Mouse (Mus musculus) forebrain, embryonic 16.5 days (tissue): ENCODE results near the gene Cish. TPM values are rescaled to one million over a fixed set of nuclear protein-coding genes. Genes with fewer than 3 reads are reported as not detected.

ENCODE experiments used
- ATAC-seq: fragments of 200-750 bp; cut with Nextera tagmentation; 2 replicates; pipeline ENCODE4 v1.8.0; 2017; ENCODE audit warnings: mild to moderate bottlenecking, moderate library complexity
- H3K27ac ChIP-seq: fragments of 300-500 bp; sonication (generic); 2 replicates; pipeline ENCODE4 v1.5.1; 2014; ENCODE audit warnings: low read length, control low read depth
- H3K27me3 ChIP-seq: fragments of 300-500 bp; sonication (generic); replicated peaks from 2 replicates; pipeline ENCODE4 v1.6.1; 2014; ENCODE audit warnings: low read length; ENCODE audit not compliant: control insufficient read depth, insufficient read depth
- H3K36me3 ChIP-seq: fragments of 300-500 bp; sonication (generic); 2 replicates; pipeline ENCODE4 v1.6.1; 2014; ENCODE audit not compliant: control insufficient read depth, insufficient read depth
- H3K4me1 ChIP-seq: fragments of 300-500 bp; sonication (generic); replicated peaks from 2 replicates; pipeline ENCODE4 v1.6.1; 2014; ENCODE audit warnings: low read length; ENCODE audit not compliant: control insufficient read depth, insufficient read depth
- H3K4me2 ChIP-seq: fragments of 300-500 bp; sonication (generic); 2 replicates; pipeline ENCODE4 v1.6.1; 2014; ENCODE audit warnings: mild to moderate bottlenecking, low read length, control low read depth
- H3K4me3 ChIP-seq: fragments of 300-500 bp; sonication (generic); replicated peaks from 2 replicates; pipeline ENCODE4 v1.5.1; 2014; ENCODE audit warnings: mild to moderate bottlenecking, low read length, control low read depth
- H3K9ac ChIP-seq: fragments of 300-500 bp; sonication (generic); replicated peaks from 2 replicates; pipeline ENCODE4 v1.6.1; 2014; ENCODE audit warnings: low read depth, low read length, control low read depth
- H3K9me3 ChIP-seq: fragments of 300-500 bp; sonication (generic); 2 replicates; pipeline ENCODE4 v1.6.1; 2016; ENCODE audit warnings: low read length; ENCODE audit not compliant: control insufficient read depth
- WGBS: fragments of 180-500 bp; shearing (Covaris S2); extraction: QIAGEN DNeasy Blood & Tissue Kit; methylation state at CpG from one replicate; pipeline ENCODE4 v1.1.7; 2014; 5-methylcytosine and 5-hydroxymethylcytosine counted together
- polyA plus RNA-seq: library from polyadenylated mRNA; unstranded; fragments of >200 nt; fragmentation: Nextera tagmentation; extraction: Ambion mirVana; gene quantifications from 2 replicates; pipeline ENCODE4 v1.2.1, GENCODE M21; 2015

The Cish gene
- polyA plus RNA-seq, 1 experiment from 2014 or later = 11.1 TPM

DNA sequence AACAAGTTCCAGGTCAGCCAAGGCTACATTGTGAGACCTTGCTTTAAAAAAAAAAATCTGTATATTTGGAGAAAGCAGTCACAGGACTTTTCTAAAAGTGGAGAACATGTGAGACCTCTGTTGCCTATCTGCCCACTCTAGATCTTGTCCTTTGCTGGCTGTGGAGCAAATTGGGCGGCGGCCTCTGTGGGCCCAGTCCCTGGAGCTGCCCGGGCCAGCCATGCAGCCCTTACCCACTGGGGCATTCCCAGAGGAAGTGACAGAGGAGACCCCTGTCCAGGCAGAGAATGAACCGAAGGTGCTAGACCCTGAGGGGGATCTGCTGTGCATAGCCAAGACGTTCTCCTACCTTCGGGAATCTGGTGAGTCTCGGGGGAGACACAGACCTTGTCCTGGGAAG is 4.0 kb downstream of the Cish start:
- Histone ChIP-seq H3K27ac (no peak overlapping the region), H3K9me3 (no peaks in the 10 kb centered on the region), H3K27me3 (no peaks in the 10 kb centered on the region), H3K36me3 (peaks cover 5% of the 10 kb centered on the region; the same call in 1 of the 2 replicates), H3K4me2 (no peak overlapping the region), H3K4me3 (no peak overlapping the region), H3K4me1 (peaks cover 16% of the 10 kb centered on the region), H3K9ac (no peak overlapping the region)
- WGBS = 90% methylated on average over 7 of the region's 7 CpGs
- no peak for ATAC-seq

DNA sequence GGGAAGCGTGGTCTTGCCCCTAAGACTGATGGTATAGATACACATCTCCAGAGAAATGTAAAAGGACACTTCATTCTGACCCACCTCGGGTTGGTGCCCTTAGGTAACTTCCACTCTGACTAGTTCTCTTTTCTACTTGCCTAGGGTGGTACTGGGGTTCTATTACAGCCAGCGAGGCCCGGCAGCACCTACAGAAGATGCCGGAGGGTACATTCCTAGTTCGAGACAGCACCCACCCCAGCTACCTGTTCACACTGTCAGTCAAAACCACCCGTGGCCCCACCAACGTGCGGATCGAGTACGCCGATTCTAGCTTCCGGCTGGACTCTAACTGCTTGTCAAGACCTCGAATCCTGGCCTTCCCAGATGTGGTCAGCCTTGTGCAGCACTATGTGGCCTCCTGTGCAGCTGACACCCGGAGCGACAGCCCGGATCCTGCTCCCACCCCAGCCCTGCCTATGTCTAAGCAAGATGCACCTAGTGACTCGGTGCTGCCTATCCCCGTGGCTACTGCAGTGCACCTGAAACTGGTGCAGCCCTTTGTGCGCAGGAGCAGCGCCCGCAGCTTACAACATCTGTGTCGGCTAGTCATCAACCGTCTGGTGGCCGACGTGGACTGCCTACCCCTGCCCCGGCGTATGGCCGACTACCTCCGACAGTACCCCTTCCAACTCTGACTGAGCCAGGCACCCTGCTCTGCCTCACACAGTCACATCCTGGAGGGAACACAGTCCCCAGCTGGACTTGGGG is 4.6 kb downstream of the Cish start:
- Histone ChIP-seq H3K4me1 (peaks cover 16% of the 10 kb centered on the region), H3K27me3 (no peaks in the 10 kb centered on the region), H3K9ac (no peak overlapping the region), H3K27ac (no peak overlapping the region), H3K4me3 (no peak overlapping the region), H3K4me2 (no peak overlapping the region), H3K9me3 (no peaks in the 10 kb centered on the region), H3K36me3 (peaks cover 5% of the 10 kb centered on the region; the same call in 1 of the 2 replicates)
- WGBS = 91% methylated on average over 30 of the region's 30 CpGs
- no peak for ATAC-seq

DNA sequence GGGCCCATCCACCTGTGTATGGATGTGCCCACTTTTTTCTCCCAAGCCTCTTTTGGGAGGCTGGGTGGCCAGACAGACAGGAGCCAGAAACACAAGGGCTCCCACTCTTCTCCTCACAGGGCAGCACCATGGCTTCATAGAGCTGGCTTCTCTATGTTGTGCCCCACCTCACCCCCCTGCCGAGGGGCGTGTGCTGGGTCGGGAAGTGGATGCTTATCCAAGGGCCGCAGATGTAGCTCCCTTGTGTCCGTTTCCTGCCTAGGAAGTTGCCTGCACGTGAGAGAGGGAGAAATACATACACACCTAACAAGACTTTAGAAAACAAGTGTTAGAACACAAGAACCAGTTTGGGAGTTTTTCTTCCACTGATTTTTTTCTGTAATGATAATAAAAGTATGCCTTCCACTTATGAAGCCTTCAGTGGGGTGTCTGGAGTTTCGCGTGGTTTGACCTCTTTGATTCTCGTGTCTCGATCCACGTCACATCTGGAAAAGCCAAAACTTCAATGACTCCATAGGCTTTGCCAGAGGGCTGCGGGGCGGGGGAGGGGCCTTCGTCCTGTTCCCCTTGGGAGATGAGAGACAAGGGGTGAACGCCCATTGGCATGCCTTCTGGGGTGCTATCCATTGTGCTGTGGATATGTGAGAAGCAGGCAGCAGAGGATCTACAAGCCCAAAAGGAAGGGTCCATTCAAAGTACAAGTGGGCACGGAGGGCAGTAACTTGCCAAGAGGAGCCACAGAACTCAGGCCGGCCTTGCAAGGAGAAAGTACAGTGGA is 5.9 kb downstream of the Cish start:
- Histone ChIP-seq H3K4me2 (no peak overlapping the region), H3K36me3 (peaks cover 5% of the 10 kb centered on the region; the same call in 1 of the 2 replicates), H3K27ac (no peak overlapping the region), H3K27me3 (no peaks in the 10 kb centered on the region), H3K9ac (no peak overlapping the region), H3K4me1 (peaks cover 14% of the 10 kb centered on the region), H3K9me3 (no peaks in the 10 kb centered on the region), H3K4me3 (no peak overlapping the region)
- no peak for ATAC-seq
- WGBS = 91% methylated on average over 17 of the region's 17 CpGs

DNA sequence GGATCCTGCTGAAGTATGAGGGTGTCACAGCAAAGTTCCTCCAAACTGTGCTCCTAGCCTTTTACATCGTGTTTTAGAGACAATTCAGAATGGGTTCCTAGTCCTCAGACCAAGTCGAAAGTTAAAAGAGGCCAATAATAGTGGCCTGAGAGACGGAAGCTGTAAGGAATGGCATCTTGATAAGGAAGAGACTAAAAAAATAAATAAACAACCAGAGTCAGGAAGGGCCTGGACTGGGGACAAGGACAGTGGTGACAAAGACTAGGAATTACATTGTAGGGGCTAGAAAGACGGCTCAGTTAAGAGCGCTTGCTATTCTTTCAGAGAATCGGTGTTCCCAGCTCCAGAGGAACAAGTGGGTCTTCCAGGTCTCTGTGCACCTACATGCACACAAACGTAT is 6.8 kb downstream of the Cish start:
- Histone ChIP-seq H3K4me1 (peaks cover 9% of the 10 kb centered on the region), H3K4me3 (no peak overlapping the region), H3K27ac (no peak overlapping the region), H3K4me2 (no peak overlapping the region), H3K9ac (no peak overlapping the region), H3K9me3 (no peaks in the 10 kb centered on the region), H3K27me3 (no peaks in the 10 kb centered on the region), H3K36me3 (peaks cover 5% of the 10 kb centered on the region; the same call in 1 of the 2 replicates)
- no peak for ATAC-seq
- 89% methylated on average over 7 of the region's 7 CpGs for whole genome bisulfite sequencing

DNA sequence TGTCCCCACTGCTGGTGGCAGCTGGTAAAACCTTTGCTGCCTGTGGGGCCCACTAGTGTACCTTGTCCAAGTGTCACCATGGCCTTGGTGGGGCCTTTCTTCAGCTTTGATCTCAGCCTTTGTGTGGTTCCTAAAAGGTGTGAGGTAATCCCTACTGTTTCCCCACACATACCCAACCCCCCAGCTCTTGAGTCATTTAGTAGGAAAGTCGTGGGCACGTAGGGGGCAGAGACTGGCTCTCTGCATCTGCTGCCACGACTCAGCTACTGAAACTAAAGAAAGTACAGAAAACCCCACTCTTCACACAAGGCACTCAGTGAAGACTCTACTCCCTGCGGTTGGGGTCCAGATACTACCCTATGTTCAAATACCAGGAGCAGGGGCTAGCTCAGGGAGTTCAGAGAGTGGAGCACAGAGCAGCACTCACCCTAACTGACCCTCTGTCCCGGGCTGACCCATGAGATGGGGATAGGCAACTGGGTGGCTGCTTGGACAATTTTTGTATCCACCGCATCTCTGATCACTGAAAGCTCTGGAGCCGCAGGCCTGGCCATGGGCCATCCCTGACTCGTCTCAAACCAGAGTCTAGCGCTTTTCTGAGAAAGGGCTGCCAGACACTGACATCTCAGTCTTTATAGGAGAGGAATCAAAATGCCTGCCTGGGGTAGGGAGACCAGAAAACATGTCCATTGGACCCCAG is 7.4 kb downstream of the Cish start:
- peaks cover 5% of the 10 kb centered on the region; the same call in 1 of the 2 replicates for H3K36me3 ChIP-seq
- H3K4me3 ChIP-seq = no peak overlapping the region
- H3K27ac ChIP-seq = no peak overlapping the region
- ATAC-seq = no peak
- no peak overlapping the region for H3K4me2 ChIP-seq
- 0 out of 2 replicates have a peak, but pooled peaks cover 4% of the 10 kb centered on the region for H3K4me1 ChIP-seq
- H3K9me3 ChIP-seq = no peaks in the 10 kb centered on the region
- no peak overlapping the region for H3K9ac ChIP-seq
- H3K27me3 ChIP-seq = no peaks in the 10 kb centered on the region
- WGBS = 74% methylated on average over 9 of the region's 9 CpGs

DNA sequence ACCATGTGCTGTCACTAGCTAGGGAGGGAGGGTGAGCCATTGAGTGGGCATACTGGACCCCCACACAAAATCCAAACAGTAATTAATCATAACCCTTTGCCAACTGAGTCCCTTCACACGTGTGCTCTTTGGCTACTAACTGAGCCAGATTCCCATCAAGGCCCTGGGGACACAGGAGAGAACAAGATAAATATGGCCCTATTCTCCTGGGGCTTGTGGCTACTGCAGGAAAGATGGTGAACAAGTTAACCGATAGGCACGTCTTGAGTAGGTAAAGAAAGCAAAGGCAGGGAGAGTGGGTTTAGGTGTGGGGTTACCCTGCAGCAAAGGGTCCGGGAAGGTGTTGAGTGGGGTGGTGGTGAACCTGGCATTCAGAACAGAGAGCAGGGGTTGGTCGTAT is 8.1 kb downstream of the Cish start:
- H3K4me3 ChIP-seq = no peak overlapping the region
- no peak for ATAC-seq
- no peak overlapping the region for H3K27ac ChIP-seq
- peaks cover 5% of the 10 kb centered on the region; the same call in 1 of the 2 replicates for H3K36me3 ChIP-seq
- no peaks in the 10 kb centered on the region for H3K9me3 ChIP-seq
- no peak overlapping the region for H3K9ac ChIP-seq
- WGBS = 92% methylated on average over 5 of the region's 5 CpGs
- H3K27me3 ChIP-seq = no peaks in the 10 kb centered on the region
- H3K4me1 ChIP-seq = no peaks in the 10 kb centered on the region
- H3K4me2 ChIP-seq = no peak overlapping the region

DNA sequence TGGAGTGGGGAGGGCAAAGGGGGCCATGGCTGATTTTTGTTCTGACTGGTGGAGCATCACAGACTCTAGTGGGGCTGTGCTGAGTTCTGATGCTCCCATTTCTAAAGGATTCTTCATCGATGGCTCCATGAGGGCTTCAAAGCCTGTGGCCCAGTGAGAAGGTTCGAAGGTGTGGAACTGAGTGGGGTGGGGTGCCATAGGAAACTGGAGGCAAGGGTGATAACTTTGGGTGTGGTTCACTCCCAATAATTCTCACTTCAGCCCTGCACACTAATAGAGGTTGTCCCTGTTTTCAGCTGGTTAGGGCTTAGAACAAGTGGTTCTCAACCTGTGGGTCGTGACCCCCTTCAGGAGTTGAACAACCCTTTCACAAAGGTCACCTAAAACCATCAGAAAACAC is 8.6 kb downstream of the Cish start:
- H3K27ac ChIP-seq = no peak overlapping the region
- ATAC-seq = no peak
- H3K36me3 ChIP-seq = peaks cover 5% of the 10 kb centered on the region; the same call in 1 of the 2 replicates
- H3K4me1 ChIP-seq = no peaks in the 10 kb centered on the region
- WGBS = 90% methylated on average over 3 of the region's 3 CpGs
- H3K9me3 ChIP-seq = no peaks in the 10 kb centered on the region
- H3K4me2 ChIP-seq = no peak overlapping the region
- no peak overlapping the region for H3K4me3 ChIP-seq
- no peak overlapping the region for H3K9ac ChIP-seq
- H3K27me3 ChIP-seq = no peaks in the 10 kb centered on the region

DNA sequence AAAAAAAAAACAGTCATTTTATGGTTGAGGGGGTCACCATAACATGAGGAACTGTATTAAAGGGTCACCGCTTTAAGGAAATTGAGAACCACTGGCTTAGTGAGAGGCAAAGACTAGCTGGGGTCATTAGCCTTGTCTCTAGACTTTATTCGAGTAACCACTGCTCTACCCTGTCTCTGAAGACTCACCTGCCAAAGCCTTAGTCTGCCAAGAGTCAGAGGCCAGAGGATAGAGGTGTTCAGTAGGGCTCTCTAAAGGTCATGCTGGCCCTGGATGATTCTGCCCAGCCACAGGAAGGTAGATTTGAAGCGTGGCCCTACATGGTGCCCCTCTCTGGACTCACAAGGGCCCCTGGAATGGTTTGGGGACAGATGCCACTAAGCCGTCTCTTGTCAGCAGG is 9.2 kb downstream of the Cish start:
- Histone ChIP-seq H3K4me1 (no peaks in the 10 kb centered on the region), H3K36me3 (peaks cover 5% of the 10 kb centered on the region; the same call in 1 of the 2 replicates), H3K9ac (no peak overlapping the region), H3K4me3 (no peak overlapping the region), H3K27me3 (no peaks in the 10 kb centered on the region), H3K4me2 (no peak overlapping the region), H3K27ac (no peak overlapping the region), H3K9me3 (no peaks in the 10 kb centered on the region)
- no peak for ATAC-seq
- WGBS = 79% methylated on average over 4 of the region's 4 CpGs
